Mouse (Mus musculus): ENCODE data around the gene Fmnl2. TPM values are rescaled to one million over a fixed set of nuclear protein-coding genes. Genes with fewer than 3 reads are reported as not detected.

Fmnl2 gene
- 10.4 and 11.2 TPM in 2 replicates for polyA plus RNA-seq (2014; fragmentation: Nextera tagmentation; extraction: Ambion mirVana)

DNA sequence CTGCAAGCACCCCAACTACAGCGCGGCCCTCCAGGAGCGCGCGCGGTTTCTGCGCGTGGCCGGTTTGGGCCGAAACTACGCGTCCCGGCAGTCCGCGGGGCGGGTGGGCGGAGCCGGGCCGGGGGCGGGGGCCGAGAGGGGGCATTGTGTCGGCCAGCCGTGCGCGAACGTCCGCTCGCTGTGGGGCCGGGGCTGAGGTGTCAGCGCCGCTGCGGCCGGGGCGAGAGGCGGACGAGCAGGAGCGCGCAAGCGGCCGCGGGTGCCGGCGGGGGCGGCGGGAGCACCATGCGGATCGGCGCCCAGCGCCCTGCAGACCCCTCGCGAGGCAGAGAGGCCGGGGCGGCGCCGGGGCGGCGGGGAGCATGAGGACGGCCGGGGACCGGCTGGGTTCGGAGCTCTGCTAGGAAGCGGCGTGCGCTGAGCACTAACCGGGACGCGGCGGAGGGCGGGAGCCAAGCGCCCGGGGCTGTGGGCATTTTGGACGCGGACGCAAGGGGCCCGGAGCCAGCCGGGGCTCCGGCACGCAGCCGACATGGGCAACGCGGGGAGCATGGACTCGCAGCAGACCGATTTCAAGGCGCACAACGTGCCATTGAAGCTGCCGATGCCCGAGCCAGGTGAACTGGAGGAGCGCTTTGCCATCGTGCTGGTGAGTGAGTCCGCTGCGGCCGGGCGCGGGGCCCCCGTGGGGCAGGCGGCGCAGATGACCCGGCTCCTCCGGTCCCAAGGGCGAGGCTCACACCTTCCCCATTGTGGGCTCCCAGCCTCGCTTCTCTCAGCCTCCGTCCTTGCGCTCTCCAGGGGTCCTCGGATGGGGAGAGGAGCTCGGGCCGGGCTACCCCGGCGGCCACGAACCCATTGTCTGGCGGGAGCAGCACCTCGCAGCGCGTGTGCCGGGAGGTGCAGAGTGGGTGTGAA is at the start of gene Fmnl2:
Gene Fmnl2 (plus strand): TSS at position 250 of the 918 bp plus-strand sequence.
- peak within 1 kb of the TSS; percentile 96 for H3K4me3 ChIP-seq (ENCODE audit: low read depth, low read length)
- peak within 1 kb of the TSS; percentile 84 for H3K4me2 ChIP-seq (ENCODE audit: low read depth, severe bottlenecking)
- H3K27me3 ChIP-seq (ENCODE audit: control insufficient read depth, insufficient read depth, low read length), result no peaks in the 10 kb centered on the region
- peak; percentile 90 for DNase-seq (ENCODE audit: low spot score)
- no peaks in the 10 kb centered on the region for H3K9me3 ChIP-seq (ENCODE audit: control insufficient read depth, low read length)
- peak; percentile 91 for ATAC-seq (ENCODE audit: insufficient number of reproducible peaks, low FRiP score, low TSS enrichment, low read depth)
- under 1% methylated on average over 113 of the region's 114 CpGs for WGBS
- peak within 1 kb of the TSS; percentile 79 for H3K27ac ChIP-seq (replicated peaks; ENCODE audit: low read depth, low read length)
- H3K36me3 ChIP-seq (ENCODE audit: control insufficient read depth, insufficient read depth, low read length), result 0 out of 2 replicates have a peak, but pooled peaks cover 2% of the 10 kb centered on the region
- peaks cover 26% of the 10 kb centered on the region for H3K4me1 ChIP-seq (ENCODE audit: control insufficient read depth, insufficient read depth, low read length)
- H3K9ac ChIP-seq (ENCODE audit: low read length), result peak within 1 kb of the TSS; percentile 96

DNA sequence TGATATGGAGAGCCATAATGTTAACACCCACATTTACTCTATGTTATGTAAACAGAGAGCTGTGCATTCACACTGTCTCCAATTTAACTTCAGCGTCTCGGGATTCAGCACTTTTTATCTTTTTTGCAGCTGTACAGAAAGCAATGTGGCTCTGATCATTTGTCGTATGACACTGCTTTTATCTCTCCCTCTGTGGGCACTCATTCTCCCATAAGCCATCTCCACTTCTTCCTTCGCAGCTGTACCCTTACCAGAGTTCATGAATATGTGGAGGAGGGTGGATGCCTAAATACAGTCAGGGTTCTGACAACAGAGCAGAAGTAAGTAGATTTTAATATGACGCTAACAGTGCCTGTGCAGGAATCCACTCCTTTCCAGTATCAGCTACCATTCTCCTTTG is 47.7 kb upstream of the Fmnl2 start:
- no peak overlapping the region for H3K27ac ChIP-seq (replicated peaks; ENCODE audit: low read depth, low read length)
- H3K36me3 ChIP-seq (ENCODE audit: control insufficient read depth, insufficient read depth, low read length), result no peaks in the 10 kb centered on the region
- no peaks in the 10 kb centered on the region for H3K9me3 ChIP-seq (ENCODE audit: control insufficient read depth, low read length)
- no peaks in the 10 kb centered on the region for H3K27me3 ChIP-seq (ENCODE audit: control insufficient read depth, insufficient read depth, low read length)
- 89% methylated on average over 5 of the region's 5 CpGs for WGBS
- no peaks in the 10 kb centered on the region for H3K4me1 ChIP-seq (ENCODE audit: control insufficient read depth, insufficient read depth, low read length)
- ATAC-seq (ENCODE audit: insufficient number of reproducible peaks, low FRiP score, low TSS enrichment, low read depth), result no peak
- no peak overlapping the region for H3K4me3 ChIP-seq (ENCODE audit: low read depth, low read length)
- no peak for DNase-seq (ENCODE audit: low spot score)
- H3K4me2 ChIP-seq (ENCODE audit: low read depth, severe bottlenecking), result no peak overlapping the region
- no peak overlapping the region for H3K9ac ChIP-seq (ENCODE audit: low read length)

DNA sequence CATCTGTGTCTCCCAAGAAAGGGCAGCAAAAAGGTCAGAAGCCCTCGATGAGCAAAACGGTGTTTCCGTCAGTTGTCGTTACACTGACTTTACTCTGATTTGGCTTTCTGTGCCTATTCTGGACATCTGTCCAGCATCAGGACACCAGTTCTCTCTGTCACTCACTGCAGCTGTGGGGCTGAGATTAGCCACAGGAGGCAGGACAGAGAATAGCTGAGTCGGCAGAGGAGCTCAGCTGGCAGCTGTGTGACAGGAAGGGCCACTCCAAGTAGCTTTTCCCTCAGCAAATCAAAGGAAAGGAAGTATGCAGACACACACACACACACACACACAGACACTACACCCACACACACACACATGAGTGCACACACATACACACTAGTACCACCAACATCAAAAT is 46.0 kb upstream of the Fmnl2 start:
- no peak overlapping the region for H3K9ac ChIP-seq (ENCODE audit: low read length)
- no peak overlapping the region for H3K4me3 ChIP-seq (ENCODE audit: low read depth, low read length)
- H3K36me3 ChIP-seq (ENCODE audit: control insufficient read depth, insufficient read depth, low read length), result no peaks in the 10 kb centered on the region
- peak; percentile 27 for DNase-seq (ENCODE audit: low spot score)
- no peaks in the 10 kb centered on the region for H3K9me3 ChIP-seq (ENCODE audit: control insufficient read depth, low read length)
- H3K27ac ChIP-seq (replicated peaks; ENCODE audit: low read depth, low read length), result no peak overlapping the region
- H3K27me3 ChIP-seq (ENCODE audit: control insufficient read depth, insufficient read depth, low read length), result no peaks in the 10 kb centered on the region
- 41% methylated on average over 5 of the region's 5 CpGs for WGBS
- ATAC-seq (ENCODE audit: insufficient number of reproducible peaks, low FRiP score, low TSS enrichment, low read depth), result no peak
- H3K4me1 ChIP-seq (ENCODE audit: control insufficient read depth, insufficient read depth, low read length), result no peaks in the 10 kb centered on the region
- H3K4me2 ChIP-seq (ENCODE audit: low read depth, severe bottlenecking), result no peak overlapping the region

DNA sequence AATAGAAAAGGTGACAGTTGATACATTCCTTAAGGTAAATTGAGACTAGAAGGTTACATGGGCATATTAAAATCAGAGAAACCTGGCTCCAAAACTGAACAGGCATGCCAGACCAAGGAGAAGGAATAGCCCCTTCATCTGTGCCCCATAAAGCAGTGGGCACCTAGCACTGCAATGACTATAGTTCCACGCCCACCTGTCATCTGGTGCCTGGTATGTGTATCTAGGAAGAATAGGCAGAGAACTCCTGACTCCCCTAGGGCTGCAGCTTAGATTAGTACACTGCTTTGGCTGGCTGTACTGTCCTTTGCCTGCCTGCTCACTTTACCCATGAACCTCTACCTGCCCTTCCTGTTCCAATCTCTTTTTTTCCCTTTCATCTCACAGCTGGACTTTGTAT is 40.3 kb upstream of the Fmnl2 start:
- no peak overlapping the region for H3K4me2 ChIP-seq (ENCODE audit: low read depth, severe bottlenecking)
- WGBS, result 89% methylated on average over 1 of the region's 1 CpGs
- H3K36me3 ChIP-seq (ENCODE audit: control insufficient read depth, insufficient read depth, low read length), result no peaks in the 10 kb centered on the region
- ATAC-seq (ENCODE audit: insufficient number of reproducible peaks, low FRiP score, low TSS enrichment, low read depth) (no peak), DNase-seq (ENCODE audit: low spot score) (no peak)
- no peaks in the 10 kb centered on the region for H3K27me3 ChIP-seq (ENCODE audit: control insufficient read depth, insufficient read depth, low read length)
- H3K27ac ChIP-seq (replicated peaks; ENCODE audit: low read depth, low read length), result no peak overlapping the region
- H3K9me3 ChIP-seq (ENCODE audit: control insufficient read depth, low read length), result no peaks in the 10 kb centered on the region
- no peak overlapping the region for H3K9ac ChIP-seq (ENCODE audit: low read length)
- H3K4me1 ChIP-seq (ENCODE audit: control insufficient read depth, insufficient read depth, low read length), result no peaks in the 10 kb centered on the region
- H3K4me3 ChIP-seq (ENCODE audit: low read depth, low read length), result no peak overlapping the region

DNA sequence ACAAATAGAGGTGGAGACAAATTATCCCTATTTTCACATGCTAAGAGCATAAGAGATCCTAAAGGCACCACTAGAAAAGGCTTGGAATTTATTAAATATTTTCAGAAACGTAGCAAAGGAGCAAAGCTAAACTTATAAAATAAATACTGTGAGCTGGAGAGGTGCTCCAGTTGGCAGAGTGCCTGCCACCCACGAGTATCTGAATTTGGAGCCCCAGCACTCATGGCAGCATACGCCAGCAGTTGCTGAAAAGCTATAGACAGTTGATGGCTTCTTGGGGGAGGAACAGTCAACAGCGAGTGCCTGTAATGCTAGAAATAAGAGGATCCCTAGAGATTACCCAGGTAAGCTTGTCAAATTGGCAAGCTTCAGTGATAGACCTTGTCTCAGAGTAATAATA is 38.7 kb upstream of the Fmnl2 start:
- WGBS, result 86% methylated on average over 4 of the region's 4 CpGs
- Histone ChIP-seq H3K9me3 (ENCODE audit: control insufficient read depth, low read length) (no peaks in the 10 kb centered on the region), H3K36me3 (ENCODE audit: control insufficient read depth, insufficient read depth, low read length) (no peaks in the 10 kb centered on the region), H3K27ac (replicated peaks; ENCODE audit: low read depth, low read length) (no peak overlapping the region), H3K4me3 (ENCODE audit: low read depth, low read length) (no peak overlapping the region), H3K27me3 (ENCODE audit: control insufficient read depth, insufficient read depth, low read length) (no peaks in the 10 kb centered on the region), H3K4me2 (ENCODE audit: low read depth, severe bottlenecking) (no peak overlapping the region), H3K4me1 (ENCODE audit: control insufficient read depth, insufficient read depth, low read length) (no peaks in the 10 kb centered on the region), H3K9ac (ENCODE audit: low read length) (no peak overlapping the region)
- DNase-seq (ENCODE audit: low spot score), result no peak
- no peak for ATAC-seq (ENCODE audit: insufficient number of reproducible peaks, low FRiP score, low TSS enrichment, low read depth)

DNA sequence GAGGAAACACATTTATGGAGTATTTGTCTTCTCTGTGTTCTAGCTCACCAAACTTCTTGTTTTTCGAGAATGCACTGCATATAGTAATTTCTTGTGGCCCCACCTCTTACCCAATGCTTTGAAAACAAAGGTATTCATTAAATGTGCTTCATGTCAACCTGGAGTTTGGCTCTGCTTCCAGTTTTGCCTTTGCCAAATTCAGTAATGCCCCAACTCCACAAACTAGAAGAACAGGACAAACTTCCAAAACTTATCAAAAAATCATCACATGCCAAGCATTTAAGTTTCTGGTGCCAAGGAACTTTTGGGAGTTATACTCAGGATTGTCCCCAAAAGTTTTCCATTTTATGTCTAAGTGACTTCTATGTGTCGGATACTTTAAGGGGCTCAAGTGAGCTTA is 35.4 kb upstream of the Fmnl2 start:
- no peak overlapping the region for H3K27ac ChIP-seq (replicated peaks; ENCODE audit: low read depth, low read length)
- no peaks in the 10 kb centered on the region for H3K9me3 ChIP-seq (ENCODE audit: control insufficient read depth, low read length)
- no peak overlapping the region for H3K4me3 ChIP-seq (ENCODE audit: low read depth, low read length)
- no peaks in the 10 kb centered on the region for H3K4me1 ChIP-seq (ENCODE audit: control insufficient read depth, insufficient read depth, low read length)
- DNase-seq (ENCODE audit: low spot score) (no peak), ATAC-seq (ENCODE audit: insufficient number of reproducible peaks, low FRiP score, low TSS enrichment, low read depth) (no peak)
- no peaks in the 10 kb centered on the region for H3K36me3 ChIP-seq (ENCODE audit: control insufficient read depth, insufficient read depth, low read length)
- H3K4me2 ChIP-seq (ENCODE audit: low read depth, severe bottlenecking), result no peak overlapping the region
- no peaks in the 10 kb centered on the region for H3K27me3 ChIP-seq (ENCODE audit: control insufficient read depth, insufficient read depth, low read length)
- WGBS, result 87% methylated on average over 2 of the region's 2 CpGs
- no peak overlapping the region for H3K9ac ChIP-seq (ENCODE audit: low read length)

- Histone ChIP-seq H3K27me3 (ENCODE audit: control insufficient read depth, insufficient read depth, low read length) (no peaks in the 10 kb centered on the region), H3K36me3 (ENCODE audit: control insufficient read depth, insufficient read depth, low read length) (no peaks in the 10 kb centered on the region), H3K9ac (ENCODE audit: low read length) (no peak overlapping the region), H3K4me1 (ENCODE audit: control insufficient read depth, insufficient read depth, low read length) (no peaks in the 10 kb centered on the region), H3K9me3 (ENCODE audit: control insufficient read depth, low read length) (no peaks in the 10 kb centered on the region), H3K27ac (replicated peaks; ENCODE audit: low read depth, low read length) (no peak overlapping the region), H3K4me2 (ENCODE audit: low read depth, severe bottlenecking) (no peak overlapping the region), H3K4me3 (ENCODE audit: low read depth, low read length) (no peak overlapping the region)
- ATAC-seq (ENCODE audit: insufficient number of reproducible peaks, low FRiP score, low TSS enrichment, low read depth) (no peak), DNase-seq (ENCODE audit: low spot score) (no peak)
- 87% methylated on average over 4 of the region's 4 CpGs for WGBS
Measured at GRCm38 (mm10) chr2:52828077-52828476, 29.6 kb upstream of the Fmnl2 start.

DNA sequence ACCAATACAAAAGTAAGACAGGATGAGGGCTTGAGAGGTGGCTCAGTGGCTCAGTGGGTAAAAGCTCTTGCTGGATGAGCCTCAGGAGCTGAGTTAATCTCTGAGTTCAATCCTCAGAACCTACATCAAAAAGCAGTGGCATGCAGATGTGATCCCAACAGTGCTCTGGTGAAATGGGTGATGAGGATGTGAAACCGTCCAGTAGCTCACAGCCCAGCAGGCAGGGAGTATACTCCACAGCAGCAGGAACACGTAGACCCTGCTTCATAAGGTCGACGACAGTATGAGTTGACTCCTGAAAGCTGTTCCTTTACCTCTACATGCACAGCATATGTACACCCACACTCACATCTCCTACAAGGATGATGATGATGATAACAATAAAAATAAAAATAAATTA is 27.1 kb upstream of the Fmnl2 start:
- Histone ChIP-seq H3K4me3 (ENCODE audit: low read depth, low read length) (no peak overlapping the region), H3K27ac (replicated peaks; ENCODE audit: low read depth, low read length) (no peak overlapping the region), H3K27me3 (ENCODE audit: control insufficient read depth, insufficient read depth, low read length) (no peaks in the 10 kb centered on the region), H3K4me1 (ENCODE audit: control insufficient read depth, insufficient read depth, low read length) (no peaks in the 10 kb centered on the region), H3K9ac (ENCODE audit: low read length) (no peak overlapping the region), H3K4me2 (ENCODE audit: low read depth, severe bottlenecking) (no peak overlapping the region), H3K9me3 (ENCODE audit: control insufficient read depth, low read length) (no peaks in the 10 kb centered on the region), H3K36me3 (ENCODE audit: control insufficient read depth, insufficient read depth, low read length) (no peaks in the 10 kb centered on the region)
- WGBS, result 83% methylated on average over 4 of the region's 4 CpGs
- DNase-seq (ENCODE audit: low spot score) (no peak), ATAC-seq (ENCODE audit: insufficient number of reproducible peaks, low FRiP score, low TSS enrichment, low read depth) (no peak)

Measured in limb, embryonic 11.5 days (tissue).